Mouse (Mus musculus): ENCODE measurements around the gene Cetn3.

Gene Cetn3

DNA sequence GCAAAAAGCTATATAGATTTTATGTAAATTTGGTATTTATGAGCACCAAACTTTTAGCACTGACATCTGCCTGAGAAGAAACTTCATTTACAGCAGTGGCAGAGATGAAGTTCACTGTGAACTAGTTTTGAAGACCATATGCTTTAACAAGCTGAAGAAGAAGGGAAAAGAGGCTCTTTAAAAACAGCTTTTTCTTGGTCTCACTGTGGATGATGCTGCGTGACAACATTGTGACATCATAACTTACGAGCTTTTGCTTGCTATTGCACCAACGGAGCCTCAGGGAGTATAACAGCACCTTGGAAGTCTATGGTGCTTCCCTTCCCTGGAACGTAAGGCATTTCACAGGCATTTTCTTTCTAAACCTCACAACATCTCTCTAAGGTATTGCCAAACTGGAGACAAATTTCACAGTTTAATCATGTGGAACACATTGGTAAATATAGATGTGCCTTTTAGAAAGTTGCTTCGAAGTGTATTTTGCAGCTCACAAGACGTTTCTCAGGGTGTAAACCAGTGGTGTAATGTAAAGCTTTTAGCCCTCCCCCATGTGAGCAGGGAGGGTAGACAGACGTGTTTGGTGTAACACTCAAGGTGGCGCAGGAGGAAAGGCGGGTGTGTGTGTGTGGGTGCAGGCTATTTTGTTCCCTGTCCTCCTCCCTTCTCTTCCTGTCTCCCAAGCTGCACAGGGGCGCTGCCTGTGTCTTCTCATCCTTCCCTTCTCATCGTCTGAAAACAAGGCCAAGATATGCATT, 41.9 kb downstream of the Cetn3 start:
- DNase-seq: no peak

DNA sequence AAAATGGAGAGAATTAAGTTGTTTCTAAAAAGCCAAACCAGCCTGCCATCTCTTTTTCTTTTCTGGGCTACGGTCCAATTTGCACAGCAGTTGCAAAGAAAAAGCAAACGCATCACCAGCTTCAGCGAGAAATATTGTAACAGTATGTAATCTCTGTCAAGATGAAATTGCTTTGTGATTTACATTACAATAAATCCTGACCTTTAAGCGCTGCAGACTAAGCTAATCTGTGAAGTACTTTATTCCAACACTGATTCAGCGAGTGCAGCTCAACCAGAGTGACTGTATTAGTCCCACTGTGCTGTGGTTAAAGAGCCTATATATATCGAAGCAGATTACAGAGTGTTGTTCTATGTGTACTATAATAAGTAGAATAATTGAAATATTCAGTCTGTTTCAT, 45.6 kb downstream of the Cetn3 start:
- DNase-seq: no peak

DNA sequence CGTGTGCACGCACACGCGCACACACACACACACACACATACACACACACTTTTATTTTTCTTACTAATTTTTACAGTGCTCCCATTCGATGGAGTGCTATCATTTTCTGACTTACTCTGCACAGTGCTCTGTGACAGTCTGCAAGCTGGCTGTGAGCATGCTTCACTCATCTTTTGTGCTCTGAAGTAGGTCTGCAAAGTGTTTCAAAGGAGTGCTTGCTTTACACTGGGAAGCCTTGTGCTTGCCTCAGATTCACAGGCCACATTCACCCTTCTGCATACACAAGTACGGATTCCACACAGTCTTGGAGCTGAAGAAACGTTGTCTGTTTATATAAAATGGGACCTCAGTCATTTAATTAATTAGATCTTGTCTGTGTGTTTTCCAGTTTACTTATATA, 49.0 kb downstream of the Cetn3 start:
- no peak for DNase-seq

DNA sequence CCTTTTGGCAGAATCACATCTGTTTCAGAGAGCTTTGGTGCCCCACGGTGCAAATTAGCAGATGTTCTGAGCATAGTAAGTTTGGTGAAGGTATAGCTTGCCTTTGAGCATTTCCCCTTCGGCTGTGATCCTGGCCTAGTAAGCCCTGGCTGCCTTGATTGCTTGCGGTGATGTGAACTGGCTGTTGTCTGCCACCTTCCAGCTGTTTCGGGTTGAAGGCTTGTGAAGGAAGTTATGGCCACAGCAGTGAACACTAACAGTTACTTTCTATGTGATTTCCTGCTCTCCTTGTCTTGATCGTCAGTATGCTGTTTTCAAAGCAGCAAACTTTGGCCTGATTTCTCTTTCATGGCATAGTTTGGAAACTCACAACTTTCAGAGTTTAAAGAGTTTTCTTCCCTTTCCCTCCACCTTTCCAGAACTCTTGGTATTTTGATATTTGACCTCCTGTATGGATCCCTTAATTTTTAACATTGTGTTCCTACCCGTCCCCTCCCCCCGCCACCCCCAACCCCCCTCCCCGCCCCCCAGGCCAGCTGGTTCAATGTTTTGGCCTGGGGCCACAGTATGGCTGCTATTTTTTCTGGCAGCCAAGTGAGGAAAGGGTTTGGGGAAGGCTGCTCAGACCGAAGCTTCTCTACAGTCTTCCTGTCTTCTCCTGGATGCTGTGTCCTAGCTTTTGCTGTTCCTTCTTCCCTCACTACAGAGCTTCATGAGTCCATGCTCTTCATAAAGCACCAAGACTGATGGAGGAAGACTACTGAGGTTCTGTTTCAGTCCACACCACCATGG, 53.7 kb downstream of the Cetn3 start:
- no peak for DNase-seq

DNA sequence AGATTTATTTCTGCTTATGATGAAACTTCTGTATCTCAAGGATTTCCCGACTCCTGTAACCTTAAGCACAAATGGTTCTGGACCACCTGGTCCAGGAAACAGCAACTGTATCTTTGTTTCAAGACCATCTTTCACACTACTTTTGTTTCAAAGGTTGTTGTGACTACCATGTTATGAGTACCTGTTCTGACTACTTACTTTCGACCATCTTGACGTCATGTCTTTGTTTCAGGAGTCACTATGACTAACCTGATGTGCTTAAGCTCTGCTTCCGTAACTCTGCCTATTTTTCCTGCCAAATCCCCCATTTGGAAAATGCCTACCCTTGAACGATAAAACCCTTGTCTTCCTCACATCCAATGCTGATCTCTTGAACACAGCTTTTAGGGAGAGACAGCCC, 55.1 kb downstream of the Cetn3 start:
- DNase-seq: no peak

DNA sequence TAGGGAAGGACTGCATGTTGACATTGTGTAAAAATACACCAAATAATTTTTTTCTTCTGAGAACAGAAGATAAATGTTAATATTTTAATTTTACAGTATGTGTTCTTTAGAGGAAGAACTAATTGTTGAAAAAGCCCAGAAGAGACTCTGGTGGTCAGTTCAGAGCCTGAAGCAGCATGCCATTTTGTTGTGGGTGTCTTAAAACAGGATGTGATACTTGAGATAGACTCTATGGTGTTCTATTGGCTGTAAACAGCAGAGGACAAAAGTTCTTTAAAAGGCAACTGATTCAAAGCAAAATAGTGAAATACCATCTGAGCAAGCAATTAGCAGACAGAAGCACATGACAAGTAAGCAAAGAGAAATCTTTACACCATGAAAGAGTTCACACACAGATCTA, 56.1 kb downstream of the Cetn3 start:
- DNase-seq: no peak

DNA sequence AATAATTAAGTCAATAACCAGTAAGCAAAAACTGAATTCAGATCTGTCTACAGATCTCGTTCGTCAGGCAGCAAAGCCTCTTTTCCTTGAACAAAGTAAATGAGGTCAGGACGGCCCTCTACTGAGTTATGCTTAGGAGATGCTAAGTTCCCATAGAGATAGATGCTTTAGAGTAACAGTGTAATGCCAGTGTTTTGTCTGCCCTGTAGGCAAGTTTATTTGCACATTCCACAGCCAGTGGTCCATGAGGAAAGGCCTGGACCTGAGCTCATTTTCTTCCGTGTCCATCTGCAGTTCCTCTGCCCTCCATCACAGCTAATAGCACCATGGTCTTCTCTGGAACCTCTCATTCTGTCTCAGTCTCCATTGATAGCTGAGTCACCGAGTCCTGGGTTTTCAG, 57.4 kb downstream of the Cetn3 start:
- DNase-seq: no peak

DNA sequence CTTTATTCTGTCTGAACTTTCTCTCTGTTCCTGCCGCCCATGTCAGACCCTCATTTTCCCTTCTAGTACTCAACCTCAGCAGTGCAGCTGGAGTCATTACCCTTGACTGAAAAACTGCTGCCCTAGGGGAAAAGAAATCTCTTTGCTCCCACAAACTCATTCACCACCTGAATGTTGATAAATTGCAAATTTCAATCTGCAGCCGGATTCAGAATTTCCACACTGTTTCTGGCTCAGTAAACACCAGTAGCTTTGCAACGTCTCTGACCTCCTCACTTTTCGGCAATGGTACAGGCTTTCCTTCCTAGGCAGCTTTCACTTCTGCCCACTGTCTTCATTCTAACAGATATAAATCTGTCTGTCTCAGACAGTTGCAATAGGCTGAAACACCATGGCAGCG, 57.8 kb downstream of the Cetn3 start:
- DNase-seq: no peak

DNA sequence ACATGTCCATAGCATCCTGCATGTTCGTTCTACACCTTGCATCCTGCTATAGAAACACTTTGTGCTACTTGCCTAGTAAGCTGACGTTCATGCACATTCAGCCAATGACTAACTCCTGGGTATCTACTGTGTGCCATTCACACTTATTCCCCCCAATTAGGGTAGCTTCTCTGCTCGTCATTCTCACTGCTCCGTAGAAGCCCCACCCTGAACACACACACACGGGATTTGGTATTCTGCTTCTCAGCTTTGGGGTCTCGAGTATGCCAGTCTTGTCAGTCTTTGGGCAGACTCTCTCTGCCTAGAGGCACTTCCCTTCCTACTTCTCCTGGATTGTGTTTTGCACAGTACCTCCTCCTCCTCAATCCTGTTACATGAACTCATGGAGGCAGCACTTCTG, 59.4 kb downstream of the Cetn3 start:
- no peak for DNase-seq

All from cerebellum, adult 9-10 months (tissue).